Mouse (Mus musculus): Measurements from ENCODE around the gene Gm47985. TPM values are rescaled to one million over a fixed set of nuclear protein-coding genes. Genes with fewer than 3 reads are reported as not detected.

The Gm47985 gene
- polyA plus RNA-seq, 1 experiment from 2014 or later: 0.92 TPM

DNA sequence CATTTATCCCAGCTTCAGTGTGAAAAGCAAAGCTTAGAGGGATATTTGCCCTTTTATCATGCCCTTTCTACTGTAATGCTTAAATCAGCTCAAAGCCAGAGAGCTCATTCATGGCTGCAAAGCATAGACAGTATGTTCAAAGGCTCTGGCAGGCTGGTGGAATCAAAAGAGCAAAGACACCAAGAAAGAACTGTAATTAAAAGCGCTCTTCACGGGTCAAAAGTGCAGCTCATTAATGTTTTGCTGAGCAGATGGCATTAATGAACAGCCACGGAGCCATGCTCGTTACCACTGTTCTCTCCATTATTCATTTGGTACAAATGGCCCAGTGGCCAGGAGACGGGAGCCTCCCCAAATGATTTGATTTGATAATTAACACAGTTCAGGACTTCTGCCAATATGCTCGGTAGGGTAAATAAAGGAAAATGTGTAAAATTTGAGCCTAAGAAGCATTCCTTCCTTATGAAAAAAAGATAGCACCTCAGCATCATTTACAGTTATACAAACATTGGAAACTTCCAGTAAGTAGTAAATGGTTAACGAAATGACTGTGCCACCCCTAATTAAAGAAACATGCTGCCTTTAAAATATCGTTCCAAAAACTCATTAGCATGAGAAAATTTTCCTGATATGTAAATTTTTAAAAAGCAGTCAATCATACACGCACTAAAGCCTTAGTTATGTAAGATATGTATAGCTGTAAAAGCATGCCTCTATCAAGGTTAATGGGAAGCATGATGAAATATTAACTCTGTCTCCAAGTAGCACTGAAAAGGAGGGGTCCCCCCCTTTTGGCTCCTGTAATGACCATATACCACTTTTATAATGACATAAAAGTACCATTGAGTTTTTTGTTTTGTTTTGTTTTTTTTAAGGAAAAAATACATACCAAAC is 24.1 kb upstream of the Gm47985 start:
- Histone ChIP-seq H3K27me3 (no peaks in the 10 kb centered on the region), H3K9ac (no peak overlapping the region), H3K36me3 (no peaks in the 10 kb centered on the region), H3K9me3 (no peaks in the 10 kb centered on the region), H3K27ac (no peak overlapping the region), H3K4me2 (replicated peaks) (no peak overlapping the region), H3K4me1 (no peaks in the 10 kb centered on the region), H3K4me3 (no peak overlapping the region)
- no peak for ATAC-seq (ENCODE audit: insufficient number of reproducible peaks, insufficient read depth, low FRiP score, low TSS enrichment)
- 63% methylated on average over 9 of the region's 9 CpGs for WGBS

DNA sequence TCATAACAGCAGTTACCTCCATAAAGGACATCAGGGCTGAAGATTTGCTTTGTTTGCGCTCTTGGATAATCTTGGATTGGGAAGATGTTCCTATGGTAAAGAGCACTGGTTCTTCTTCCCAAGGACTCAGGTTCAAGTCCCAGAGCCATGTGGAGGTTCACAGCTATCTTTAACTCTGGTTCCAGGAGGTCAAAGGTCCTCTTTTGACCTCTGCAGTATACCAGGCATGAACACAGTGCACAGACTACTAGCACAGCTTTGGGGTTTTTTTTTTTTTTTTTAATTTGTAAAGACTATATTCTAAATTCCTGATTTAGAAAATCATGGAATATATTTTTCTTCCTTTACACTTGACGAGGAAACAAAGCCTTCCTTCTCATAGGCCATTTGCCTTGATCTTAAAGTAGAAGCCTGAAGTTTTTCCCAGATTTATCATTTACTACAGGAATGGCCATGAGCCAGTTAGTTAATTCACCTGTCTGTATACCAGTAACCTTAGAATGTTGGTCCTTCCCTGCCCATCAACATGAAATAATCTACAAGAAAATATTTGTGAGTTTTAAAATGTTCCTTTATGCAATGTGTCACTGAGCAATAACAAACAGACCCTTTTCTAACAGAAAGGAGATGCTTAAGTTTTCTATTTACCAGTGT is 23.4 kb upstream of the Gm47985 start:
- no peak for ATAC-seq (ENCODE audit: insufficient number of reproducible peaks, insufficient read depth, low FRiP score, low TSS enrichment)
- Histone ChIP-seq H3K27ac (no peak overlapping the region), H3K4me2 (replicated peaks) (no peak overlapping the region), H3K4me3 (no peak overlapping the region), H3K4me1 (no peaks in the 10 kb centered on the region), H3K27me3 (no peaks in the 10 kb centered on the region), H3K36me3 (no peaks in the 10 kb centered on the region), H3K9ac (no peak overlapping the region), H3K9me3 (no peaks in the 10 kb centered on the region)
- 97% methylated on average over 2 of the region's 2 CpGs for WGBS

DNA sequence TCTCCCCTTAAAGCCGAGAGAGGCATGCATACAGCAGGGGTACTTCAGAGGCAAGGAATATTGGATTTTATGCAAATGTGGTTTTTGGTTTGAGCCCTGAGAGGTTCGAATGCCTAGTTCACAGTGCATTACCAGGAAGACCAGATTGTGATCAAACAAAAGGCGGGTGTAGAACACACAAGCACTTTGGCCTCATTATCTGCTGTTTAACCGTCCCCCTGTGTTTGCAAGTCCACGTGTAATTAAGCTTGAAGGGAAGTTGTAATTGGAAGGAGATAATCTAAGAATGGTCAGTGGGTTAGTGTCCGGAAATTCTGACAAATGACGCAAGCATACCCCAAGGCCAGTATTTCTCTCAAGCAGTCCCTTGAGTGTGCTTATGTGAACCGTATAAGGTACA is 16.3 kb upstream of the Gm47985 start:
- Histone ChIP-seq H3K4me3 (no peak overlapping the region), H3K4me1 (no peaks in the 10 kb centered on the region), H3K27me3 (no peaks in the 10 kb centered on the region), H3K4me2 (replicated peaks) (no peak overlapping the region), H3K9ac (no peak overlapping the region), H3K36me3 (no peaks in the 10 kb centered on the region), H3K9me3 (no peaks in the 10 kb centered on the region), H3K27ac (no peak overlapping the region)
- 31% methylated on average over 8 of the region's 8 CpGs for WGBS
- ATAC-seq (ENCODE audit: insufficient number of reproducible peaks, insufficient read depth, low FRiP score, low TSS enrichment): no peak

DNA sequence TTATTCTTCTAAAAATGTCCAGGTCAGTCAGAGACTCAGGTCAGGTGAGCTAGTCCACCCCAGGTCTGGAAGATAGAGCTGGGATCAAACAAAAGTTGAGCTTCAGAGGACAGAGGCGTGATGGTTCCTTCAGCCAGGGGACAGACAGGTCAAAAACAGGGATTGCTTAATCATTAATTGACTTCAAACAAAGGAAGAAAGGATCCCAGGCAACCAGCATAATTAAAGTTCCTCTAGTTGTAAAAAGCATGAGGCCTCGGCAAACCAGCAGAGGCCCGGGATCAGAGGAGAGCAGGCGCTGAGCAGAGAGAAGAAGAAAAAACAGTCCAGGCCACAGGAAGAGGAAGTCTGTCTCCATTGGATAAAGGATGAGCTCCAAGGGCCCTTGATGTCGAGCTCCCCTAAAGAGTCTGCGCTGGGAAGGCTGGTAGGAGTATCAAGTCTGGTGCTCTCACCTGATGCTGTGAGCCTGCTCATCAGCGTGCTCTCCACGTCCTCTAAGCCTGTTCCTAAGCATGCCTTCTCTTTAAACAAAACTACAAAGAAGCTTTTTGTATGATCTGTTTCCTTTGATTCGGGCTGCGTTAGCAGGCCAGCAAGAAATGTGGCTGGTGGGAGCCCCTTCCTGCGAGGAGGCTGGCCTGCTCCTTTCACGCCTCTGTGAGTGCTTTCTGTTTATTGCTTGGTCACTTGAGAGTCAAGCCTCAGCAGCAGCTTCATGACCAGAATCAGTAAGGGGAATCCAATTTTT is 14.9 kb upstream of the Gm47985 start:
- no peaks in the 10 kb centered on the region for H3K27me3 ChIP-seq
- no peaks in the 10 kb centered on the region for H3K9me3 ChIP-seq
- 33% methylated on average over 12 of the region's 12 CpGs for WGBS
- H3K4me1 ChIP-seq: no peaks in the 10 kb centered on the region
- no peak overlapping the region for H3K4me2 ChIP-seq (replicated peaks)
- no peak for ATAC-seq (ENCODE audit: insufficient number of reproducible peaks, insufficient read depth, low FRiP score, low TSS enrichment)
- H3K36me3 ChIP-seq: no peaks in the 10 kb centered on the region
- no peak overlapping the region for H3K4me3 ChIP-seq
- H3K27ac ChIP-seq: no peak overlapping the region
- no peak overlapping the region for H3K9ac ChIP-seq

DNA sequence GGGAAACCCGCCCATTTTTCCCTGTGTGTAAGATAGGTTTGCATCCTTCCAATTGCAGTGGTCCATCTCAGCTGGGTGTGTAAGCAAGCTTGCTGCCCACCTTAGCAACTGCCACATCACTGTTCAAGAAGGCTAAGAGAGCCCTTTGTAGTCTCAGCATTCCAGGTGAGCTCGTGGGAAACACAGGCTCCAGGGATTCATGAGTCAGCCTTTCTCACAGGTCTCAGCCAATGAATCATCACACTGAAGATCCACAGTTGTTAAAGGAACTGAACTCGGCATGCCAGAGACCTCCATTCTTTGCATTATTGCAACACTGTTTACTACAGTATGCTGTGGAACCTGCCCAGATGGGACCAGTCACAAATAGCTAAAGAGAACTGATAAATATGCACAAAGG is 13.7 kb upstream of the Gm47985 start:
- no peak for ATAC-seq (ENCODE audit: insufficient number of reproducible peaks, insufficient read depth, low FRiP score, low TSS enrichment)
- no peak overlapping the region for H3K4me3 ChIP-seq
- H3K36me3 ChIP-seq: no peaks in the 10 kb centered on the region
- H3K4me2 ChIP-seq (replicated peaks): no peak overlapping the region
- no peak overlapping the region for H3K9ac ChIP-seq
- H3K4me1 ChIP-seq: no peaks in the 10 kb centered on the region
- H3K27ac ChIP-seq: no peak overlapping the region
- 76% methylated on average over 3 of the region's 3 CpGs for WGBS
- no peaks in the 10 kb centered on the region for H3K27me3 ChIP-seq
- no peaks in the 10 kb centered on the region for H3K9me3 ChIP-seq

DNA sequence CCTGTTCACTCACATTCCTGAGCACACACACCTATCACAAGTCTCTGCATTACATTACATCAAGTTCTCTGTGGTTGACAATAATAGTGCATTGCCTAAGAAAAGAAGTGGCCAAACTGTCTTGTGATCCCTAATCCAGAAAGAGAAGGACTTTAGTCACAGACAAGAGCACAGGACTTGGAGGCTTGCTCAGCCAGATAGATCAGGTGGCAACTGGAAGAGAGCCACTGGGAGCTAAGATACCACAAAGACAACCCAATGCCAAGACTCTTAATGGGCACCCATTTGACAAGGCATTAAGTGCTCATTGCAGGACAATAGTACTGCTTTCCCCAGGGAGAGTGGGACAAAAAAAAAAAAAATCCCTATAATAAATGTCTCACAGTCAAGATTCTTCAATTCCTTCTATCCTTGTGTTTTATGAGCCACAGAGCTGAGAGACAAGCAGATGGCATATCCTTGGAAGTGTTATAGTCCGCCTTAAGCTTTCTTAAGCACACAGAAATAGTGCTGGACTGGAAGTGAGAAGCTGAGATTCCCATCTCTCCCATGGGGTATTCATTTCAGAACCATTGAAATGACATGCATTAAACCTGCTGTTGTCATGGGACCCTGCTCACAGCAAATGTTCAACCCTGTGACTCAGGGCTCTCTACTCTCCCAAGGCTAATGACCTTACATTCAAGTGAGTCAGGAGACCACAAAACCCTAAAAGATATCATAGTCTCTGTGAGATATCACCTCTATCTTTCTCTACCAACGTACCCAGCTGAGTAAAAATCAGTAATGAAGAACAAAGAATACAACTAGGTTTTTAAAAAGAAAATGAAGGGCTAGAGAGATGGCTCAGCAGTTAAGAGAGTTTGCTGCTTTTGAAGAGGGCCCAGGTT is 10.5 kb upstream of the Gm47985 start:
- Histone ChIP-seq H3K27ac (no peak overlapping the region), H3K4me1 (0 out of 2 replicates have a peak, but pooled peaks cover 3% of the 10 kb centered on the region), H3K4me3 (no peak overlapping the region), H3K27me3 (no peaks in the 10 kb centered on the region), H3K4me2 (replicated peaks) (no peak overlapping the region), H3K9ac (no peak overlapping the region), H3K9me3 (no peaks in the 10 kb centered on the region), H3K36me3 (no peaks in the 10 kb centered on the region)
- 81% methylated on average over 2 of the region's 2 CpGs for WGBS
- ATAC-seq (ENCODE audit: insufficient number of reproducible peaks, insufficient read depth, low FRiP score, low TSS enrichment): no peak

DNA sequence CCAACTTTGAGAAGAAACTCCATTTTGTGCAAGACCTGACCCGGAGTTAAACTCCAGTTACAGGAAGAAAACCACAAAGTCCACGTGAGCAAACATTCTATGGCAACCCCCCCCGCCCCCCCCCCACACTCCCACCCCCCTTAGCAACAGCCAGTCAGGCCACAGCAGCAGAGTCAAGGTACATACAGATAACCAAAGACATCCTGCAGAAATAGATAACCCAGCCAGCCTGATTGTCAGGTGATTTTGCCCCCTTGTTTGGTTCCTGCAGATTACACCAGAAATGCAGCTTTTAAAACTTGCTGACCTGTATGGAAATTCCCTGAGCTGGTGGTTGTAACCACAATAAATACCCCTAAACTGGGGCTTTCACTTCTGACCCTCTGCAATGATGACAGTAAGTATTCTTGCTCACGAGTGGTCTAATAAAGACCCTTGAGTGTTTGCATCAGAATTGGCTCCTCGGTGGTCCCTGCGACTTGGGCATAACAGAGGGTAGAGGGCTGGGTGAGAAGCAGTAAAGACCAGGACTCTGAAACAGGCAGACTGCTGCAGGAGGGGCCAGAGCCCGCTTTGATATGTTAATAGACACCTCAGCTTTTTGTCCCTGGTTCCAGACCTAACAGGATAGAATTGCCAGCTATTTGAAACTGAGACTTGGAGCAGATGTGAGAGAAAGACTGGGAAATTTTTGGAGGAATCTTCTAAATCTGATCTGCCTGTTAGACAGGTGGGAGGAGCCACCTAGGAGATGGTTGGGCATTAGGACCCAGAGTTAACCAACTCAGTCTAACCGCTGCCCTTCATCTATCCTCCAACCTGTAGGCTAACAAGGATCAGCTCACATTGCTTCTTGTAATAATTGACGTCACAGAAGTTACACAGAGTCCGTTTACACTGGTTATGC is 5.1 kb upstream of the Gm47985 start:
- peak; percentile 67 for ATAC-seq (ENCODE audit: insufficient number of reproducible peaks, insufficient read depth, low FRiP score, low TSS enrichment)
- H3K27me3 ChIP-seq: no peaks in the 10 kb centered on the region

DNA sequence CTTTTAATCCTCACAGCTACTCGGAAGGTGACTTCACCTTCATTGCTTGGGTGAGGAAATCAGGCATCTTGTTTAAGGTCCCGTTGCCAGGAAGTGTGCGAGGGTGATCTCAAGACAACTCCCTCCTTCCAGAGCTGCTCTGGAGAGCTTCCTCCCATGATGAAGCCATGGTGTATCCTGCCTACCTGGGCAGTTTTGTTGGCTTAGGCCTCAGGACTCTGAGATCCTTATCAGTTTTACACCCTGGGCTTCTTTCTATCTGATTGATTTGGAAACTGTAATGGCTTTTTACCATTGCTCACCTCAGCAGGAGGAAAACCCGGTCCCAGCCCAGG is 4.4 kb upstream of the Gm47985 start:
- WGBS: 12% methylated on average over 4 of the region's 4 CpGs
- Histone ChIP-seq H3K4me3 (peak overlapping the region; percentile 21), H3K4me1 (peaks cover 9% of the 10 kb centered on the region; the same call in 1 of the 2 replicates), H3K9ac (no peak overlapping the region), H3K36me3 (no peaks in the 10 kb centered on the region), H3K4me2 (replicated peaks) (peak overlapping the region; percentile 42), H3K27me3 (no peaks in the 10 kb centered on the region), H3K27ac (no peak overlapping the region), H3K9me3 (no peaks in the 10 kb centered on the region)
- peak; percentile 35; the same call in 1 of the 2 replicates for ATAC-seq (ENCODE audit: insufficient number of reproducible peaks, insufficient read depth, low FRiP score, low TSS enrichment)

More for the DNA sequence above, 5.1 kb upstream of the Gm47985 start:
- Histone ChIP-seq H3K4me3 (peak overlapping the region; percentile 21), H3K4me1 (peaks cover 9% of the 10 kb centered on the region; the same call in 1 of the 2 replicates), H3K36me3 (no peaks in the 10 kb centered on the region), H3K27ac (no peak overlapping the region), H3K9ac (no peak overlapping the region), H3K9me3 (no peaks in the 10 kb centered on the region), H3K4me2 (replicated peaks) (peak overlapping the region; percentile 42)
- 13% methylated on average over 10 of the region's 10 CpGs for WGBS

DNA sequence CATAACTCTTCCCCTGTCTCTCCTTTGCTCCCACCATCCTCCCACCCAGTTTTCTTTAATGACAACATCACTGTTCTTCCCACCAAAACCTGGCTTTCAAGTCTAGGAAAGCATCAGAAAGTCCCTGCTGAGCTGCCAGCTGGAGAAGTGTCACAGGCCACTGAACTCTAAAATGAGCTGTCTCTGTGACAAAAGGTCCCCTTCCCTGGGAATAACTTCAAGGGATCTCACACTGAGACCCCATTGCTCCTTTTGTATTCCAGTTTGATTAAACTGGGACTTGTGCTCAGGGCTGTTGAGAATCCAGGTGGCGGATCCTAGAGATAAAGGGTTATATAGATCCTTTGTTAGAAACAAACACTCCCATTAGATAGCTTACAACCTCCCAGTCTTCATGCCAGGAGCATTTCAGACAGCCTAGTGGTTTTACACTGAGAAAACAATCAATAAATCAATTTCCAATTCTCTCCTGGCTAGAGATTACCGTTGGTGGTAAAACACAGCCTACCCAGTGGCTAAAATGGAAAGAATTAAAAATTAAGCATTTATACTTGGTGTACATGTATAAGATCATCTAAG is 3.7 kb upstream of the Gm47985 start:
- no peak overlapping the region for H3K9ac ChIP-seq
- peaks cover 9% of the 10 kb centered on the region; the same call in 1 of the 2 replicates for H3K4me1 ChIP-seq
- WGBS: 55% methylated on average over 2 of the region's 2 CpGs
- H3K9me3 ChIP-seq: no peaks in the 10 kb centered on the region
- no peak overlapping the region for H3K27ac ChIP-seq
- no peaks in the 10 kb centered on the region for H3K27me3 ChIP-seq
- H3K4me2 ChIP-seq (replicated peaks): no peak overlapping the region
- no peak overlapping the region for H3K4me3 ChIP-seq
- ATAC-seq (ENCODE audit: insufficient number of reproducible peaks, insufficient read depth, low FRiP score, low TSS enrichment): no peak
- H3K36me3 ChIP-seq: no peaks in the 10 kb centered on the region

DNA sequence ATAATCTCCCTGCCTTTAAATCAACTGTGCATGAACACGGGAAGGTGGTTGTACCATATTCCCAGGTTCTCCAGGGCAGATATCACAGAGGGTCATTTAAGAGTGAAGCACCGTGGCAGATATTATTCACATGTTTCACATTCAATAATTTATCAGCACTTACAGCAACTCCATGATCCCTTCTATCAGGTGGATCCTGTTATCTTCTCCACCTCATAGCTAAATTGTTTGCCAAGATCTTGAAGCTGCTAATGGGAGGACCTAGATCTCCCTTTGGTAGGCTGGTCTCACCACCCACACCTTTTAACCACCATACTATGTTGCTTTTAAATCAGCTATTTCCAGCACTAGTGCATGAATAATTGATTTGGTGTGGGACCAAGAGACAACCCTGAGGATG is 2.2 kb upstream of the Gm47985 start:
- ATAC-seq (ENCODE audit: insufficient number of reproducible peaks, insufficient read depth, low FRiP score, low TSS enrichment): no peak
- Histone ChIP-seq H3K4me1 (peaks cover 9% of the 10 kb centered on the region; the same call in 1 of the 2 replicates), H3K4me2 (replicated peaks) (no peak overlapping the region), H3K9ac (no peak overlapping the region), H3K9me3 (no peaks in the 10 kb centered on the region), H3K27ac (no peak overlapping the region), H3K27me3 (no peaks in the 10 kb centered on the region), H3K36me3 (no peaks in the 10 kb centered on the region), H3K4me3 (no peak overlapping the region)
- 82% methylated on average over 2 of the region's 2 CpGs for WGBS
